Mouse (Mus musculus) myocyte (in vitro differentiated cells): ENCODE measurements around the gene Olfml1.

ENCODE experiments used
- CEBPB ChIP-seq: IDR thresholded peaks from 2 replicates; pipeline ENCODE4 v1.6.1; 2011; ENCODE audit warnings: mild to moderate bottlenecking, moderate library complexity; ENCODE audit not compliant: poor library complexity, insufficient read depth, severe bottlenecking
- E2F4 ChIP-seq: IDR thresholded peaks from one replicate; pipeline ENCODE4 v1.6.1; 2011; ENCODE audit warnings: mild to moderate bottlenecking, control low read depth, moderate library complexity; ENCODE audit not compliant: insufficient read depth
- MAX ChIP-seq: IDR thresholded peaks from one replicate; pipeline ENCODE4 v1.6.1; 2011; ENCODE audit warnings: low read depth, mild to moderate bottlenecking, control low read depth
- MYOD1 ChIP-seq, 3 experiments: IDR thresholded peaks; one replicate each; pipeline ENCODE4 v1.6.1; 2011; ENCODE audit warnings: control low read depth in 2 of 3, low read depth in 2 of 3, mild to moderate bottlenecking in 2 of 3, moderate library complexity in 1 of 3; ENCODE audit not compliant: insufficient read length in 2 of 3, control insufficient read depth in 1 of 3
- MYOG ChIP-seq, 3 experiments: IDR thresholded peaks; one replicate each; pipeline ENCODE4 v1.6.1; 2011; ENCODE audit warnings: control low read depth in 2 of 3, low read depth in 2 of 3, mild to moderate bottlenecking in 2 of 3; ENCODE audit not compliant: insufficient read length in 2 of 3, control insufficient read depth in 1 of 3, insufficient read depth in 1 of 3
- POLR2A ChIP-seq: IDR thresholded peaks from one replicate; pipeline ENCODE4 v1.6.1; 2011; ENCODE audit warnings: low read depth, mild to moderate bottlenecking, control low read depth, moderate library complexity; ENCODE audit not compliant: insufficient read length
- POLR2AphosphoS2 ChIP-seq: IDR thresholded peaks from one replicate; pipeline ENCODE4 v1.6.1; 2011; ENCODE audit warnings: low read depth, control low read depth; ENCODE audit not compliant: insufficient read length
- REST ChIP-seq: IDR thresholded peaks from one replicate; pipeline ENCODE4 v1.6.1; 2011; ENCODE audit warnings: mild to moderate bottlenecking, control low read depth, moderate library complexity; ENCODE audit not compliant: insufficient read depth, insufficient read length
- SRF ChIP-seq: IDR thresholded peaks from one replicate; pipeline ENCODE4 v1.6.1; 2011; ENCODE audit warnings: low read depth; ENCODE audit not compliant: control insufficient read depth, insufficient read length
- TCF12 ChIP-seq: IDR thresholded peaks from one replicate; pipeline ENCODE4 v1.6.1; 2011; ENCODE audit warnings: mild to moderate bottlenecking, control low read depth; ENCODE audit not compliant: poor library complexity, insufficient read depth, severe bottlenecking
- TCF3 ChIP-seq: IDR thresholded peaks from one replicate; pipeline ENCODE4 v1.6.1; 2011; ENCODE audit warnings: low read depth, control low read depth; ENCODE audit not compliant: insufficient read length
- USF1 ChIP-seq: IDR thresholded peaks from one replicate; pipeline ENCODE4 v1.6.1; 2011; ENCODE audit warnings: low read depth, mild to moderate bottlenecking, control low read depth, moderate library complexity

DNA sequence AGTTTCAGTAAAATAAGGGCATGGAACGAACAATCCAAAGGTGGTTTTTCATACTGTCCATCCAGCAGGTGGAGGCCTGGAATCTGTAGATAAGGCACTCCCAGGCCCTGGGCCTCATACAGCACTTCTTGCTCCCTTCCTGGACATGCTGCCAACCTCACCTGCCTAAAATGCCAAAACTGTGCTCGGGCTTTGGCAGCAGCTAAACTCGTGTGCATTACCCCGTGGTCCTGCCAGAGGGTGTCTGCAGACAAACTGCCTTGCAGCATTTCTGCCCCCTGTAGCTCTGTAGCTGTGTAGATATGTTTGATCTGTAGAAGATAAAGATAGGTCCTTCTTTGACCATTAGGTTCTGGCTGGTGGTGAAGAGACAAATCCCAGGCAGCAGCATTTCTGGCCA is 1.7 kb downstream of the Olfml1 start:
- TF ChIP-seq USF1 (no peak), POLR2A (no peak), MYOG (IDR thresholded peaks at IDR 0.05; ENCODE audit: control insufficient read depth in 1 of 3, insufficient read depth in 1 of 3, insufficient read length in 2 of 3, low read depth in 2 of 3) (no peak), SRF (no peak), MAX (no peak), E2F4 (no peak), TCF12 (no peak), MYOD1 (IDR thresholded peaks at IDR 0.05; ENCODE audit: control insufficient read depth in 1 of 3, insufficient read length in 2 of 3, low read depth in 2 of 3) (no peak), TCF3 (no peak), REST (no peak), POLR2AphosphoS2 (no peak), CEBPB (no peak)
